Mouse (Mus musculus) granulocyte monocyte progenitor cell, adult 5-6 weeks (primary cell): Measurements from ENCODE around the gene Tnrc18. TPM values are rescaled to one million over a fixed set of nuclear protein-coding genes. Genes with fewer than 3 reads are reported as not detected.

Experiments used
- ATAC-seq: replicated peaks from 2 replicates; pipeline ENCODE4 v1.8.0; 2016; ENCODE audit warnings: mild to moderate bottlenecking, moderate TSS enrichment, inconsistent platforms; ENCODE audit not compliant: poor library complexity, severe bottlenecking
- total RNA-seq, 2 experiments: library from RNA; stranded (forward) in 1 of 2; stranded (reverse) in 1 of 2; fragments of 200-712, 200-1000 nt in 1 of 2; fragments of >200 nt in 1 of 2; fragmentation: Nextera tagmentation in 1 of 2; gene quantifications; 2 replicates each; pipeline ENCODE4 v1.2.3; 2014 to 2017

Gene Tnrc18
- total RNA-seq, 2 experiments from 2014 or later = 13.8 to 50.6 TPM

- no peak for ATAC-seq
These were observed 77.5 kb downstream of the Tnrc18 start for GRCm38 (mm10) chr5:142739941-142740340.

- ATAC-seq = no peak
These were observed 85.5 kb downstream of the Tnrc18 start for GRCm38 (mm10) chr5:142731916-142732315.

GRCm38 (mm10) chr5:142730295-142730694 lies 87.2 kb downstream of the Tnrc18 start:
- peak; percentile 37; the same call in 1 of the 2 replicates for ATAC-seq

- ATAC-seq = no peak
These were observed 89.2 kb downstream of the Tnrc18 start for GRCm38 (mm10) chr5:142728301-142728700.

GRCm38 (mm10) chr5:142726748-142727147 lies 90.7 kb downstream of the Tnrc18 start:
- ATAC-seq = no peak

GRCm38 (mm10) chr5:142724265-142724664 lies 93.2 kb downstream of the Tnrc18 start:
- no peak for ATAC-seq

GRCm38 (mm10) chr5:142723520-142724133 lies 93.8 kb downstream of the Tnrc18 start:
- ATAC-seq = peak; percentile 88

GRCm38 (mm10) chr5:142719897-142720296 lies 97.6 kb downstream of the Tnrc18 start:
- ATAC-seq = no peak

GRCm38 (mm10) chr5:142718486-142718885 lies 99.0 kb downstream of the Tnrc18 start:
- ATAC-seq = no peak

GRCm38 (mm10) chr5:142718037-142718436 lies 99.4 kb downstream of the Tnrc18 start:
- peak; percentile 63 for ATAC-seq

- no peak for ATAC-seq
These were observed 101.4 kb downstream of the Tnrc18 start for GRCm38 (mm10) chr5:142716056-142716455.

GRCm38 (mm10) chr5:142715059-142715458 lies 102.4 kb downstream of the Tnrc18 start:
- ATAC-seq = no peak

GRCm38 (mm10) chr5:142713966-142714365 lies 103.5 kb downstream of the Tnrc18 start:
- no peak for ATAC-seq

GRCm38 (mm10) chr5:142712373-142712772 lies 105.1 kb downstream of the Tnrc18 start:
- no peak for ATAC-seq

GRCm38 (mm10) chr5:142709436-142709835 lies 108.0 kb downstream of the Tnrc18 start:
- no peak for ATAC-seq

GRCm38 (mm10) chr5:142707709-142708108 lies 109.8 kb downstream of the Tnrc18 start:
- no peak for ATAC-seq

GRCm38 (mm10) chr5:142703569-142703968 lies 113.9 kb downstream of the Tnrc18 start:
- no peak for ATAC-seq

GRCm38 (mm10) chr5:142702511-142703138 lies 114.8 kb downstream of the Tnrc18 start:
- no peak for ATAC-seq

- peak; percentile 56 for ATAC-seq
These were observed 115.6 kb downstream of the Tnrc18 start for GRCm38 (mm10) chr5:142701651-142702510.

GRCm38 (mm10) chr5:142700842-142701589 lies 116.4 kb downstream of the Tnrc18 start:
- ATAC-seq = peak; percentile 34
